Mouse (Mus musculus) midbrain, embryonic 15.5 days (tissue): Measurements from ENCODE around the gene Snapc4. TPM values are rescaled to one million over a fixed set of nuclear protein-coding genes. Genes with fewer than 3 reads are reported as not detected.

Experiments used
- ATAC-seq: fragments of 200-750 bp; cut with Nextera tagmentation; replicated peaks from 2 replicates; pipeline ENCODE4 v1.8.0; 2017; ENCODE audit warnings: moderate TSS enrichment
- H3K27ac ChIP-seq: fragments of 300-500 bp; sonication (generic); 2 replicates; pipeline ENCODE4 v1.5.1; 2015; ENCODE audit warnings: mild to moderate bottlenecking, inconsistent platforms
- H3K27me3 ChIP-seq: fragments of 300-500 bp; sonication (generic); replicated peaks from 2 replicates; pipeline ENCODE4 v1.6.1; 2015; ENCODE audit warnings: inconsistent platforms
- H3K36me3 ChIP-seq: fragments of 300-500 bp; sonication (generic); replicated peaks from 2 replicates; pipeline ENCODE4 v1.6.1; 2015; ENCODE audit warnings: inconsistent platforms
- H3K4me1 ChIP-seq: fragments of 300-500 bp; sonication (generic); 2 replicates; pipeline ENCODE4 v1.6.1; 2015; ENCODE audit warnings: inconsistent platforms
- H3K4me2 ChIP-seq: fragments of 300-500 bp; sonication (generic); 2 replicates; pipeline ENCODE4 v1.6.1; 2015; ENCODE audit warnings: inconsistent platforms, mild to moderate bottlenecking, moderate library complexity
- H3K4me3 ChIP-seq: fragments of 300-500 bp; sonication (generic); 2 replicates; pipeline ENCODE4 v1.5.1; 2015; ENCODE audit warnings: mild to moderate bottlenecking, inconsistent platforms
- H3K9ac ChIP-seq: fragments of 300-500 bp; sonication (generic); 2 replicates; pipeline ENCODE4 v1.6.1; 2015; ENCODE audit warnings: mild to moderate bottlenecking, inconsistent platforms
- H3K9me3 ChIP-seq: fragments of 300-500 bp; sonication (generic); 2 replicates; pipeline ENCODE4 v1.6.1; 2016; ENCODE audit warnings: inconsistent platforms
- WGBS: fragments of 180-500 bp; shearing (Covaris S2); methylation state at CpG from one replicate; pipeline ENCODE4 v1.1.7; 2015; ENCODE audit warnings: mixed read lengths; 5-methylcytosine and 5-hydroxymethylcytosine counted together
- polyA plus RNA-seq: library from polyadenylated mRNA; unstranded; fragments of >200 nt; fragmentation: Nextera tagmentation; extraction: Ambion mirVana; gene quantifications from 2 replicates; pipeline ENCODE4 v1.2.1, GENCODE M21; 2015

Gene Snapc4
- polyA plus RNA-seq, 1 experiment from 2014 or later: 40.0 TPM

DNA sequence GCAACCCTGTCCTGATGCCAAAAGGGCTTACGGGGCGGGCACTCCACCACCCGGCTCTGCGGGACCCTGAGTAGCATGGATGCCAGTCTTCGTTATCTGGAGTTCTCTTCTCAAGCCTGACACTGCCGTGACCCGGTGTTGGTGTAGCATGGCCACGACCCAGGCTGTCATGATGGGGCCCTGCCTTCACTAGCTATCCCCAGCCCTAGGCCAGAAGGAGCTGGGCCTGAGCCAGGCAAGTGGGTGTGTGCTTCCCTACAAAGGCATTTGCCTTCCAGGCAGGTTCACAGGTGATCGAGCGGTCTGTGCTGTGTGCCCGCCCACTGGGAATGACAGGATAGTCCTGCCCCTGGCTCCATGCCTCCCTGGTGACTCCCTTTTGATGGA is 64.5 kb downstream of the Snapc4 start:
- peak; percentile 60 for ATAC-seq
- WGBS: 0% methylated on average over 11 of the region's 11 CpGs
- peaks cover 55% of the 10 kb centered on the region for H3K4me1 ChIP-seq

DNA sequence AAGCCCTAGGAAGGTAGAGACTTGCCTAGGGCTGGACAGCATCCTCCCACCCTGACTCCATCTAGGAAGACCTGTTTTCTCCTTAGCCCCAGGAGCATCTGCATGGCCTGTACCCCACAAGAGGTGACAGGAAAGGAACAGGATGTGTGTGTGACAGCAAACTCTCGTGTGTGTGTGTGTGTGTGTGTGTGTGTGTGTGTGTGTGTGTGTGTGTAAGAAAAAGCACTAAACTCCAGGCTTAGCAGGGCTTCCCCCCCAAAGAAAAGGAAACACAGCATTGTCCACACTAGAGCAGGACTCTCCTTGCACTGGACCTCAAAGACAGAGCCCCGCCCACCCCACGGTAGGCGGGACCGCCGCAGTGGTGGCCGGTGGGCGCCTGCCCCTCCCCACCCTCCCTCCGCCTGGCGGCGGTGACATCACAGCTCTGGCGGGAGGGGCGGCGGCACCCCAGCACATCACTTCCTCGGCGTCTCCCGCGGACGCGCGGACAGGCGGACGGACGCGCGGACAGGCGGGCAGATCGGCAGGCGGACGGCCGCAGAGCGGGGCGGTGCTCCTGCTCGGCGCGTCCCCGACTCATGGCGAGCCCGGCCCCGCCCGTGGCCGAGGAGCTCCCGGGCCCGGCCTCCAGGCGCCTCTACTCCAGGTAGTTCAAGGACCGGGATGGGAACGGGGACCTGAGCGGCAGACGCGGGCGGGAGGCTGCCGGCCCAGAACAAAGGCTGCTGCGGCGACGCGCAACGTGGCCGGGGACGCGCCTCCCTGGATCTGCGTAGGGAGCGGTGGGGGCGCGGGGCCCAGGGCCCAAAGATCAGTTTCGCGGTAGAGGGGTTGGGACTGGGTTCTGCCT is 65.2 kb downstream of the Snapc4 start, which contains the start of gene Gpsm1:
Gene Gpsm1 (plus strand): TSS at position 444 of the 853 bp plus-strand sequence.
- Histone ChIP-seq H3K36me3 (no peaks in the 10 kb centered on the region), H3K4me1 (peaks cover 48% of the 10 kb centered on the region), H3K27ac (peak within 1 kb of the TSS; percentile 97), H3K9me3 (no peaks in the 10 kb centered on the region), H3K27me3 (no peaks in the 10 kb centered on the region), H3K4me3 (peak within 1 kb of the TSS; percentile 84), H3K4me2 (peak within 1 kb of the TSS; percentile 72), H3K9ac (peak within 1 kb of the TSS; percentile 94)
- WGBS: under 1% methylated on average over 62 of the region's 66 CpGs
- ATAC-seq: peak; percentile 85

More for the DNA sequence above, 64.5 kb downstream of the Snapc4 start:
- peak overlapping the region; percentile 72 for H3K4me2 ChIP-seq
- H3K9me3 ChIP-seq: no peaks in the 10 kb centered on the region
- H3K9ac ChIP-seq: peak overlapping the region; percentile 94
- H3K4me3 ChIP-seq: peak overlapping the region; percentile 84
- H3K36me3 ChIP-seq: no peaks in the 10 kb centered on the region
- H3K27ac ChIP-seq: peak overlapping the region; percentile 97
- H3K27me3 ChIP-seq: no peaks in the 10 kb centered on the region

DNA sequence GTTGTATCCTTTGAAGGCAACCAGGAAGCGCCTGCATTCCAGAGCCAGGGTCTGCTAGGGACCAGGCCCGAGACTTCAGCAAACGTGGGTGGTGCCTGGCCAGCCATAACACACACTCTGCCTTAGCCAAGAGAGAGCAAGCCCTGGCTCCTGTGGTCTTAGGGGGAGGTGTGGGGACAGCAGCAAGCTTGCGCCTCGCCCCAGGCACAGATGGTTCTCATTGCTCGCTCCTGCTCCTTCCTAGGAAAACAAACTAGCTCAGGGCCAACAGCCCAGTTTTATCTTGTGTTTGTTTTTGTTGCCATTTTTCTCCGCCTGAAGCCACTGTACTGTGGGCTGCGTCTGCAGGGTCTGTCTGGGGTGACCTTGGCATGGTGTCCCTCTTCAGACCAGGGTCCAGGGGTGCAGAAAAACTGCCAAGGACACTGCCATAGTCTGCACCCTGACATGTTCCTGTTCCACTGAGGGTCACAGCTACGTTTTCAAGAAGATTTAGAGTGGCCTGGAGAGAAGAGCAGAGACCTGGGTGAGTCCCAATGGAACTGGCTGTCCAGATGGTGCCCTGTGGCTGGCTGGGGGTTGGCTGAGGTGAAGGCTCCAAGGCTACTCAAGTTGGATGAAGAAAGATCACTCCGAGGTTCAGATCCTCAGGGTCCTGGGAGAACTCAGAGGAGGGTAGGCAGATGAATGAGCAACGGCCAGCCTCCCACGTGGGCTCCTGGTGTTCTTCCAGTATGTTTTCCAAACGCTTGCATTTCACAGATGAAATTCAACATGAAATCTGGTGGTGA is 66.0 kb downstream of the Snapc4 start:
- Histone ChIP-seq H3K4me1 (peaks cover 47% of the 10 kb centered on the region), H3K9ac (peak overlapping the region; percentile 94; the same call in 1 of the 2 replicates), H3K9me3 (no peaks in the 10 kb centered on the region), H3K27me3 (no peaks in the 10 kb centered on the region), H3K4me3 (peak overlapping the region; percentile 84), H3K4me2 (peak overlapping the region; percentile 72), H3K36me3 (no peaks in the 10 kb centered on the region), H3K27ac (peak overlapping the region; percentile 97)
- ATAC-seq: no peak
- WGBS: 66% methylated on average over 13 of the region's 13 CpGs

DNA sequence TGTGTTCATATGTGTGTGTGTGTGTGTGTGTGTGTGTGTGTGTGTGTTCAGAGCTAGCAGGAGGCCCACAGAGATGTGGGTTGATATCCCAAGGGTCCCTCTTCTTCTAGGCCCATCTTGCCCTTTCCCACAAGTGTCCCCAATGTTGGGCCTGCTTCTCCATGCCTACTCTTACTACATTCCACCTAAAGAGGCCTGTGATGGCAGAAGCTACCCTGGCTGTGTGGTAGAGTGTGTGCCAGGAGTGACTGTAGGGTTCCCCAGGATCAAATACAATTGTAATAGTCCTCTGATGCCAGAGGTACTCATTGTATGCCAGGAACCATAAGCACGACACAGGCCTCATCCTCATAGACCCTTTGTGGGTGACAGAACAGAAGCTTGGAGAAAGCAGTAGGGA is 67.1 kb downstream of the Snapc4 start:
- Histone ChIP-seq H3K9ac (no peak overlapping the region), H3K27me3 (no peaks in the 10 kb centered on the region), H3K4me2 (no peak overlapping the region), H3K4me1 (peaks cover 38% of the 10 kb centered on the region), H3K36me3 (no peaks in the 10 kb centered on the region), H3K27ac (no peak overlapping the region), H3K9me3 (no peaks in the 10 kb centered on the region), H3K4me3 (no peak overlapping the region)
- no peak for ATAC-seq
- 94% methylated on average over 1 of the region's 1 CpGs for whole genome bisulfite sequencing

GRCm38 (mm10) chr2:26312812-26313211 is 67.6 kb downstream of the Snapc4 start:
- Histone ChIP-seq H3K4me1 (peaks cover 32% of the 10 kb centered on the region), H3K9me3 (no peaks in the 10 kb centered on the region), H3K9ac (no peak overlapping the region), H3K27me3 (no peaks in the 10 kb centered on the region), H3K4me3 (no peak overlapping the region), H3K27ac (no peak overlapping the region), H3K36me3 (no peaks in the 10 kb centered on the region), H3K4me2 (no peak overlapping the region)
- ATAC-seq: no peak
- 76% methylated on average over 2 of the region's 2 CpGs for WGBS

Other genes starting within 250 kb of the Snapc4 start
- gene Lhx3, start 172.4 kb downstream of the Snapc4 start, polyA plus RNA-seq: 0.13 TPM in 1 of 2 replicates, not detected in the other
- 16.8 and 18.1 TPM in 2 replicates for gene Qsox2, start 143.1 kb downstream of the Snapc4 start, polyA plus RNA-seq
- 0.18 and 0.25 TPM in 2 replicates for gene Ccdc187, start 86.1 kb downstream of the Snapc4 start, polyA plus RNA-seq
- 211 and 216 TPM in 2 replicates for gene Gpsm1, start 65.1 kb downstream of the Snapc4 start, polyA plus RNA-seq
- gene Dnlz, start 28.5 kb downstream of the Snapc4 start, polyA plus RNA-seq: 27.6 and 29.8 TPM in 2 replicates
- gene Card9, start 19.7 kb downstream of the Snapc4 start, polyA plus RNA-seq: 1.6 and 2.9 TPM in 2 replicates
- 175 and 181 TPM in 2 replicates for gene Entr1, start 8.7 kb upstream of the Snapc4 start, polyA plus RNA-seq
- gene Pmpca, start 8.7 kb upstream of the Snapc4 start, polyA plus RNA-seq: 92.1 and 97.6 TPM in 2 replicates
- 27.7 and 28.6 TPM in 2 replicates for gene Inpp5e, start 28.6 kb upstream of the Snapc4 start, polyA plus RNA-seq
- gene Sec16a, start 64.6 kb upstream of the Snapc4 start, polyA plus RNA-seq: 21.3 and 21.5 TPM in 2 replicates
- 15.6 and 17.6 TPM in 2 replicates for gene Notch1, start 136.0 kb upstream of the Snapc4 start, polyA plus RNA-seq
- 71.8 and 75.7 TPM in 2 replicates for gene Egfl7, start 199.4 kb upstream of the Snapc4 start, polyA plus RNA-seq
- not detected in 2 replicates for gene Gm20532, start 206.0 kb upstream of the Snapc4 start, polyA plus RNA-seq
- gene Agpat2, start 223.8 kb upstream of the Snapc4 start, polyA plus RNA-seq: 4.6 and 6.7 TPM in 2 replicates
- gene Fam69b, start 247.8 kb upstream of the Snapc4 start, polyA plus RNA-seq: 164 and 168 TPM in 2 replicates